Mouse (Mus musculus): ENCODE measurements around the gene Slc1a2. TPM values are rescaled to one million over a fixed set of nuclear protein-coding genes. Genes with fewer than 3 reads are reported as not detected.

Gene Slc1a2
- total RNA-seq, 2 experiments from 2014 or later, result not detected

DNA sequence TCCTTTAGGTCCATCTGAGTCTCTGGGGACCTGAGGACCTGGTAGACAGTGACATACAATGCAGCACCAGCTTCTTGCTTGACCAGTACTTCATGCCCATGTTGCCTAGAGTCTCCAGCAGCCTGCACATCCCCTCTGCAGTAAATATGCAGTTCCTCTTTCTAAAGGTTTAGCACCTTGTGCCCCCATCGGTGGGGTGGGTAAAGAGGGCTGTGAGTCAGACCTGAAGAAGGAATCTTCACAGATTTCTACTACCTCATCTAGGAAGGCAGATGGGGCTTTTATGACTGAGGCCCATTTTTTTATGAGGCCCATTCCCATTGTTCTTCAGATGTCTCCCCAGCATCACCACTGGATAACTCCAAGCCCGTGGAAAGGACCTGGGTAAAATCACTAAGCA is 91.5 kb downstream of the Slc1a2 start:
- ATAC-seq (replicated peaks; ENCODE audit: low FRiP score, poor library complexity, severe bottlenecking), result no peak

DNA sequence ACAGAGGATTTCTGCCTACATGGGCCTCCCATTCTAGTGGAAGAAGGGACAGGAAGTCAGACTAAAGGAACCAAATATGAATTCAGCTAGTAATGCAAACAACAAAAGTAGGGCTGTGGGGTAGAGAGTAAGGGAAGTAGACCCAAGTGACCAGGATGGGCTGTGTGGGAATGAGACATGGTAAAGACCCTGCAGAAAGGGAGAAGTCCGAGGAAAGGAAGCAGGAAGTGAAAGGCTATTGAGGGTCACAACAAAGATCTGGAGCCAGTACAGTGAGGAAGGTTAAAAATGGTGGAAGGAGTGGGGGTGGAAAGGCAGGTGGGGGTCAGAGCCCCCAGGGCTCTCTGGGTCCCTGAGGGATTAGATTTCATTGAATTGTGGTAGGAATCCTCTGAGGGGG is 93.4 kb downstream of the Slc1a2 start:
- ATAC-seq (replicated peaks; ENCODE audit: low FRiP score, poor library complexity, severe bottlenecking), result no peak

DNA sequence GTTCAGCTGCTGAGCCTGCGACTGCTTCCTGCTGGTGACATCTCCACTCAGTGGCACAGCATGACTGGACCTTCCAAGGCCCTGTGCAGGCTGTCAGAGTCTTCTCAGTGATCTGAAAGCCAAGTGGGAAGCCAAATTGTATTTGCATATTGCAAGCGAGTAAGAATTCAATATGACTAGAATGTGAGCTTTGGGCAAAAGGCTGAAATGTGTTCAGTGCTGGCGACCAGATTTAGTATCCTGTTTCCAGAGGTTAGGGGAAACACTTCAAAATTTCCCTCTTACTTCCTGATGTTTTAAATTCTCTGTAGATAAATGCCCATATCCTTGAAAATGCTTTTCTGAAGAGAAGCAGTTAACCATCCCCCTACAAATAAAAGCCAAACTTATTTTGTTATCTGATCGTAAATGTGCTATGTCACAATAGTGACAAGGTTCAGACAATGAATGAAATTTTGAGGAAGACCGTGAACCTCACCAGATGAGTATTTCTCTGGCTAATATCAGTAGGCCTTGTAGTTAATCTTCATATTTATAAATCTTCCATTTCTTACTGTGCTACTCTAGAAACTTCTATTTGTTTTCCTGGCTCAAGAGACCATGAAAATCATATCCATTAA is 98.9 kb downstream of the Slc1a2 start:
- ATAC-seq (replicated peaks; ENCODE audit: low FRiP score, poor library complexity, severe bottlenecking), result no peak

DNA sequence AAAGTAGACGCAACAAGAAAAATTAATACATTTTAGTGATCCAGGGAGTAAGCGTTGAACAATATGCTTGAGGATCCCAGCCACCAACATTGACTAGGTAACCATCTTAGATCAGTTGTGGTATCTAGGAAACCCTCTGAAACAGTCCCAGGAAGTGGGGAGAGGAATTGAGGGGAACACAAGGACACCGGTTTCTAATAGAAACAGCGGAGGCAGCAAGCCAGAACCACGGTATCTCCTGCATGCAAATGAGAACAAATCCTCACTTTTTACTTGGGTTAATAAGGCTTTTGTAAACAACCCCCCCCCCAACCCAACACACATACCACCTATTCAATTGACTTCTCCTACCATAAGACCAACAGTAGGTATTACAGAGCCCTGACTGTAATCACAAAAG is 101.0 kb downstream of the Slc1a2 start:
- ATAC-seq (replicated peaks; ENCODE audit: low FRiP score, poor library complexity, severe bottlenecking), result no peak

DNA sequence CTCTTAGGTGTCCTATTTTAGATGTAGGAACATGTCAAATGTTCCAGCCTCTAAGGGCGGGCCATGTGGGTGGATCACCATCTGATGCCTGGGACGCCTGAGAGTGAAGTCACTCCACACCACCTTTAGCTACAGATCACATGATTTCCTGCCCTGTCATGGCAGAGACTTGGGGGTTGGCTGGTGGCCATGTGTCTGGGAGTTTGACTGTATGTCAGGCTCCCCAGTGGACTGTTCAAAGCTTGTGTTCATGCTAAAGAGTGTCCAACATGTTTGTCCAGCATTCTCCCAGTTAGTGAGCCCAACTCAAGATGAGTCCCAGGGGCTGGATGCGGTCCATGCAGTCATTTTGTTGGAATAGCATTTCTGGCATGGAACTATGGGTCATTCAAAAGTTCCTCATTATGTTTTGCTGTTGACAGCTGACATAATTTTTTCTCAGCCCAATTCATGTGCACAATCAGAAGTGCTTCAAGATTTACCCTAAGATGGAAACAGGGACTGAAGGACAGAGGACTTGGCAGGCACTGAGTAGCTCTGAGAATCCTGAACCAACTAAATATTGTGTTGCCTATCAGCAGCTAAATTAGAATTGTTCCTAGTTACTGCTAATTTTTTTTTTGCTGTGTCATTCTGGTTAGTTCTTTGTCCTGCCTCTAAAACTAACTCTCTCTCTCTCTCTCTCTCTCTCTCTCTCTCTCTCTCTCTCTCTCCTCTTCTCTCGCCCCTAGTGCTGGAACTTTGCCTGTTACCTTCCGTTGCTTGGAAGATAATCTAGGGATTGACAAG is 102.0 kb downstream of the Slc1a2 start:
- ATAC-seq (replicated peaks; ENCODE audit: low FRiP score, poor library complexity, severe bottlenecking), result no peak

DNA sequence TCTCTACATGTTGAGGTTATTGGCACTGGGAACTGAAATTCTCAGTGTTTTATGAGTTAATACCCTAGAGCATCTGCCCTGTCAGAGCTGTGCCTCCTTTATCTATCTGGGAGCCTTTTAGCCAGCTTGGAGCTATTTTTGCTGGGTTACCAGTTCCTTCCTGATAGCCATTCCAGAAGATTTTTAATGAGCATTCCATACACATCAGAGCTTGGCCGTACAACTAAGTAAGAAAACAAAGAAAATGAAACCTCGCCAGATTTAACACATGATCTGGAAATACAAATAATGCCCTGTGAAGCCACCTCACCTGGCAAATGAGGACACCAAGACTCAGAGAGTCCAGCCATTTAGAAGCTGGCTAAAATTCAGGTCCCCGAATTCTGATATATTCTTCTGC is 104.7 kb downstream of the Slc1a2 start:
- no peak for ATAC-seq (replicated peaks; ENCODE audit: low FRiP score, poor library complexity, severe bottlenecking)

DNA sequence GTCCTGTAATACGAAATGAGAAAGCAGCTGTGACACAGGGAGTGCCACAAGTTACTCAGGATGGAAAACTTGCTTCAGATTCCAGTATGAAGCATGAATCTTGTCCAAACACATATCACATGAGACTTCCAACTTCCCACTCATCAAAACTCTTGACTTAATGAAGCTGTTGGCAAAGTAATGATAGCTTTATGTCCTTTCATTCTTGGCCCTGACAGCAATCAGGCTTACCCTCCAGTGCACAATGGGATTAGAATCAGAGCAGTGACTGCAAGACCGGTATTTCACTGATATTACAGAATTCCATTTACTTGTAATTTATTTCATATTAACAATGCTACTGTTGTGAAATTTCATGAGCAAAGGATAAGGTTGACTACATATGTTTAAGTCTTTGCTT is 105.5 kb downstream of the Slc1a2 start:
- no peak for ATAC-seq (replicated peaks; ENCODE audit: low FRiP score, poor library complexity, severe bottlenecking)

DNA sequence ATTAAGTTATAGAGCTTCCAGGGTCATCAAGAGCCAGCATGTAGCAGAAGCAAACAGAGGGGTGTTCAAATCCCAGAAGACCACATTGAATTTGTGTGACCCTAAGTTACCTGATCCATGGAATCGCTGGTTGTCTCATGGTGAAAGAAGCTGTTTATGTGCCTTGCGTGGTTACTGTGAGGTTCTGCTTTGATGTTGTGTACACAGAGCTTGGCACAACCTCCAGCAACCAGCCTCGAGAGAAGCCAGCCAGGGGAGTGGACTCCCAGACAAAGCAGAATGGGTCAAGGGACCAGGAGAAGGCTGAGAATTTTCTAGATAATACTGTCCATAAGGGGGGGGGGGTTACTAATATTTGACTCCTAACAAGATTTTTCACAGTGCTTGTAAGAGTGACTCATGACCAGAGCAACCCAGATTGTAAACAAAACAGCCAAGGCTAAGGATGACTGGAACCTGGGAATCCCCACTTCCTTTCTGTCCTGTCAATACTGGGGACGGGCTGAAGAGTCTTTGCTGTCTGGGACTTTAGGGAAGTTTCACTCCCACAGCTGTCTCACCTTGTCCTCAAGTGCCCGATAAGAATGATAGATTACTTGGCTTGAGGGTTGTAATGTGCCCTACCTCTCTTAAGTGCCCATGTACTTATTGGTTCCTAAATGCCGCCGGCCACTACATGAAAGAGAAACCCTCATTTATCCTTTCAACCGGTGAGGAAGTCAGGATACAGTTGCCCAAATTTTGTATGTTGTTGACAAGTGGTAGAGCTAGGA is 106.3 kb downstream of the Slc1a2 start:
- ATAC-seq (replicated peaks; ENCODE audit: low FRiP score, poor library complexity, severe bottlenecking), result no peak

DNA sequence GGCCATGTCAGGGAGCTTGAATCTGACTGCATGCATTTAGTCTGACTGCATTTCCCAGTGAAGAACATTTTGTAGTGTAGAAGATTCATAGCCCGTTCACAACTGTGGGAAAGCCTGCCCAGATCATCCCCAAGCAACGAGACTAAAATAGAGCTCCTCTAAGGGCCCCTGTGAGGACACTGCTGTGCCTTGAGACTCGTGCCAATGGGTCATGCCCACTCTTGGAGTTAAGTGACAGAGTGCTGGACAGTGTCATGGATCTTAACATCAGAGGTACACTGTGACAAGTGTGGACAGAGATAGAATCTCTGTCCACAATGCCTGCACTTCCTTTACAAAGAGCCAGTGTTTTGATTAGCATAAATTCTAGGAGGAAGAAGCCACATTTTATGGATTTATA is 109.8 kb downstream of the Slc1a2 start:
- no peak for ATAC-seq (replicated peaks; ENCODE audit: low FRiP score, poor library complexity, severe bottlenecking)

DNA sequence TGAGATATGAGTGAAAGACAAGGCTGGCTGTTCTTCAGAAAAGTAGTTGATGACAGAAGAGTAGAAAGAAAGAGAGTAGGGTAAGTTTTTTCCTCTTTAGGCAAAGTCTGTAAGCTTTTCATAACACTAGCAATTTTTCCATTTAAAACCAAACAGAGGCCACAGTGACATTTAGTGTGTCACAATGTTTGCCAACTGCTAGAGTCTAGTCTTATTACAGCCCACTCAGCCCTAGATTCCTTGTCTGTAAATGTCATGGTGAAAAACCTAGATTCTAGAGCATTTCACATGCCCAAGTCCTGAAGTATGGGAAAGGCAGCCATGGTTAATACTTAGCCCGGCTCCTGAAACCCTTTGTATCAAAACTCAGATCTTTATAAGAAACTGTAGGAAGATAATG is 112.8 kb downstream of the Slc1a2 start:
- no peak for ATAC-seq (replicated peaks; ENCODE audit: low FRiP score, poor library complexity, severe bottlenecking)

DNA sequence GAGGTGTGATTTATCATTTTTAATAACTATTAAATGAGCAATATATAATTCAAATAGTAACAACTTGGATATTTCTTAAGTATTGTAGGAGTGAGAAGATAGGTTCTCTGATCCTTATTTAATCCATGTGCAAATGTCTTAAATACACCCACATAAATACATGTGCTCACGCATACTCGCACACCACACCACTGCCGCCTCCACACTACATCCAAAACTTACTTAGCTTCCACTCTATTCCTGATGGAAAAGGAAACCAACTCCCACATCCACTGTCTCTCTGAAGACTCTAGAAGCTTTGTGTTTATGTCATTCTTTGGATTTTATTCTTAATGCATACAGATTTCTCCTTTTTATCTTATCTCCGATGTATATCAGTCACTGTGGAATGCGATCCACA is 113.8 kb downstream of the Slc1a2 start:
- no peak for ATAC-seq (replicated peaks; ENCODE audit: low FRiP score, poor library complexity, severe bottlenecking)

DNA sequence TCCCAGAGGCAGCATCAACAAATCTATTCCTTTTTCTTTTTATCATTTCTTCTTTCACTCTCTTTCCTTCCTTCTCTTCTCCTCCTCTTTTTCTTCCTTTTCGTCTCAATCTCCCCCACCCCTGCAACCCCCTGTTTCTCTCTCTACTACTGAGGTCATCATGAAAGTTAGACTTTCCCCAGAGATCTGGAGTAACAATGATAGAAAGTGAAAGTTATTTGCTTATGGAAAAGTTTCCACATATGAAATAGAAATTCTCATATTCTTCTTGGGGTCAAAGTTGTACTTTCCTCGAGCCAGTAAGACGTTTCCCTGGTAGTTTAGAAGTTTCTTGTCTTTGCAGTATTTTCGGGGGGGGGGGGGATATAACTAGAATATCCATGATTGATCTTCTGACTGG is 116.2 kb downstream of the Slc1a2 start:
- ATAC-seq (replicated peaks; ENCODE audit: low FRiP score, poor library complexity, severe bottlenecking), result no peak

DNA sequence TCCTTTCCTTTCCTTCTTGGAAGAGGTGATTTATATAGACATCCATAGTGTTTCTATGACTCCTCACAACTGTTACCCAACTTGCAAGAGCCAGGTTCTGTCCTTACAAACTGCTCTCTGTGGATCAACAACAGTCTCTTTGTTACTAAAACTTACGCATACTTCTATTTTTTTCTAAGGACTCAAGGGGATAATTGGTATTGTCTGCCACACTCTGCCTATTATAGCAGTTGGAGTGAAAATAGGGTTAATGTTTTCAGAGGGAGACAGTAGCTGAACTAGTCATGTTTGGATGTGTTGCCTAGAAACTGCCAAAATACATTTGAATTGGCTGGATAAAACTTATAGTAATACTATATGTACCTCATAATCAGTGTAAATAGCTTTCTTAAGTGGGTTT is 117.1 kb downstream of the Slc1a2 start:
- no peak for ATAC-seq (replicated peaks; ENCODE audit: low FRiP score, poor library complexity, severe bottlenecking)

DNA sequence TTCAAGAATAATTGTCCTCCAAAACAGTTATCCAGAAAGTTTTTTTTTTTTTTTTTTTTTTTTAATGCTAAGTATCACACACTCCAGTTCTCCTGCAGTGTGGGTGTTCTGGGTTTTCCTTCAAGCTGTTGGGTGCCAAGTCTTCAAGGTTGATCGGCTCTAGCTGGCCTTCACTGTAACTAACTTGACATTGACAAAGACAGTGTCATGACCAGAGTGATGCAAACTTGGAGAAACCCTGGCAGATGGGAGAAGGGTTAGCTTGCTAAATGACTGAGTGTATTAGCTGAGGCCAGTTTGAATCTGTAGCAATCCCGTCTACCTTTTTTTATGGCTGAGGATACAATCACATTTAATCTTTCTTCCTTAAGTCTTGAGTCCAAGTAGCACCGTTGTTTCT is 119.7 kb downstream of the Slc1a2 start:
- ATAC-seq (replicated peaks; ENCODE audit: low FRiP score, poor library complexity, severe bottlenecking), result no peak

DNA sequence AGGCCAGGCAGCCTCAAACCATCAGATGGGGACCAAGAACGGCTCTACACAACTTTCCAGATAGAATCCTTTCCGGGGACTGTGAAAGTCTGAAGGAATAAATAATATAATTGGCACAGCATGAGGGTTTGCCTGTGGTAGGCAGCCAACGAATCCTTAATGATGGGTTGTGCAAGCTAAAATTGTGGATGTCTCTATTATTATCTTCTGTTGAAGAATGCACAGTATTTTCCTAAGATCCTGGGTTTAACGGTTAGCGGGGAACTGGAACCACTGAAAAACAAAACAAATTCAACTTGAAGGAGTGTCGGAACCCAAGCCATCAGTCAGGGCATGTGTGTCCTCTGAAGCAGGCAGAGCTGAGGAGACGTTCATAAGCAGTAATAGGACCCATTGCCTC is 124.3 kb downstream of the Slc1a2 start:
- ATAC-seq (replicated peaks; ENCODE audit: low FRiP score, poor library complexity, severe bottlenecking), result no peak

DNA sequence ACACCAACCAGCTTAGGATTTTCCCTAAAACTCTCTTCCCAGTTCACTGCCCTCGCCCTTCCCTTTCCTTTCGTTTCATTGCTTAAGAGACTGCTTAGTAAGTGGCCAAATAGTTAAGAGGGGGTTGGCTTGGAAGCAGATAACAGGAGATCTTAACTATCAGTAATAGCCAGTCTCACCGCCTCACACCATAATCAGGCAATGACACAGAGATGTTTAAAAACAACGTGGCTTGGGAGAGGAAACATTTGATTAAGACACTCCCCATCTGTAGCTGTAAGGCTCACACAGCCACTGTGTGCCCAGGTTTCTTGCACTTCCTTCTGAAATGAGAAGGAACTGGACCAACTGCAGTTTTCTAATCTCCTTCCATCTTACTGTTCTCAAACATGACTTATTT is 127.2 kb downstream of the Slc1a2 start:
- no peak for ATAC-seq (replicated peaks; ENCODE audit: low FRiP score, poor library complexity, severe bottlenecking)

DNA sequence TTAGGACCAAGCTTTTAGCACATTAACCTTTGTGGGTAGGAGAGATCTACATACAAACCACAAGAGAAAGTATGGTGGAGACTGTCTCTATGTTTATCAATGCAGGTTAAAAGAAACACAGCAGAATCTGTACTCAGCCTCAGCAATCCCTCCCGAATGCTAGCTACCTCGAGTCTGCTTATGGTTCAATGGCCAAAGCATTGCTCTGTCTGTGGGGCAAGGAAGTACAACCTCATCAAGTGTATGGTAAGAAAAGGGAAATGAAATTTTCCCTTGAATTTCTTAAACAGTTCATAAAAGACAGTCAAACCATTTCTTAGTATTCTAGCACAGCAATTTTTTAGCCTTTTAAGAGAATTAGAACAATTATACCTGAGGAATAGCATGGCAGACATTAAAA is 133.2 kb downstream of the Slc1a2 start:
- ATAC-seq (replicated peaks; ENCODE audit: low FRiP score, poor library complexity, severe bottlenecking), result no peak

DNA sequence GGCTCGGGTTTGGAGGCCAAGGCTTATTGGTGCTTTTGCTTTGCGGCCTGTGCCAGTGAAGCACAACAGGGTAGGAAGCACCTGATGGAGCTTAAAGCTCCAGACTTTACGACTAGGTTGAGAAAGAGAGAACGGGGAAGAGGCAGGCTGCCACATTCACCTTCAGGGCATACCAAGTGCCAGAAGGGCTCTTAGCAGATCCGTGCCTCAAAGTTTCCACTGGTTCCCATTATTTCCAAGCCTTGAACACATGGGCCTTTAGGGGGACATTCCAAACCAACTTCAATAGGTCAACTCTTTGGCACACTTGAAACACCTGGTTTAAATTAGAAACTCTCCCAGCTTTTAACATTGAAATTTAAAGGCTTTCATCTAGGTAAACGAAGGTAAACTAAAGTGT is 134.3 kb downstream of the Slc1a2 start:
- no peak for ATAC-seq (replicated peaks; ENCODE audit: low FRiP score, poor library complexity, severe bottlenecking)

DNA sequence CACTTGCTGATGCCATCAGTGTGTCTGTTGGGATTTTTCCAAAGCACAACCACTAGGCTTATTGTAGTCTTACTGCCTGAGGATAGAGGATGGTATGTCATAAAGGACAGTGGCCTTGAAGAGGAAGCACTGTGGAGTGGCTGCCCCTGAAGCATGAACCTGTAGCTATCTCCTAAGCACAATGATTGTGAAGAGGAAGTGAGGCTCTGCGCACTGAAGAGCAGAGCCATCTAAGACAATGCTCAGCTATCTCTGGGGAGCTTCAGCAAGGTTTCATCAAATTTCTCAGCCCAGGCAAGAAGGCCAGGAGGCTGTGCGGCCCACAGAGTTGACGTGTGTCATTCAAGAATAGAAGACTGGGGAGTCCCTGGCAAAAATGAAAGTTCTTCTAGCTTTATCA is 136.6 kb downstream of the Slc1a2 start:
- ATAC-seq (replicated peaks; ENCODE audit: low FRiP score, poor library complexity, severe bottlenecking), result no peak

DNA sequence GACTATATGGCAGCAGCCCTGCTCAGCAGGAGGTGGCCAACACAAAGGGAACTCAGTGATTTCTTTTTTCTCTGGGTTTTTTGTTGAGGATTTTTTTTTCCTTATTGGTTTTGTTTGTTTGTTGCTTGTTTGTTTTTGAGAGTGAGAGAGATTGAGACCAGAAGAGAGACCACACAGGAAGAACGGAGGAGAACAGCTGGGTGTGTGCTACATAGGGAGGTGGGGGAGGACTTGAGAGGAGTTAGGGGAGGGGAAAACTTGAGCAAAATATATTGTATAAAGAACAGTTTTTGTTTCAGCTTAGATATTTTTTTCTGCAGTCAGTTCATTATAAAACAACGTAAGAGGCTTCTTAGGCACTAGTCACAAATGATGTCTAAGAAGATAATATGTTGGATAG is 139.7 kb downstream of the Slc1a2 start:
- no peak for ATAC-seq (replicated peaks; ENCODE audit: low FRiP score, poor library complexity, severe bottlenecking)

DNA sequence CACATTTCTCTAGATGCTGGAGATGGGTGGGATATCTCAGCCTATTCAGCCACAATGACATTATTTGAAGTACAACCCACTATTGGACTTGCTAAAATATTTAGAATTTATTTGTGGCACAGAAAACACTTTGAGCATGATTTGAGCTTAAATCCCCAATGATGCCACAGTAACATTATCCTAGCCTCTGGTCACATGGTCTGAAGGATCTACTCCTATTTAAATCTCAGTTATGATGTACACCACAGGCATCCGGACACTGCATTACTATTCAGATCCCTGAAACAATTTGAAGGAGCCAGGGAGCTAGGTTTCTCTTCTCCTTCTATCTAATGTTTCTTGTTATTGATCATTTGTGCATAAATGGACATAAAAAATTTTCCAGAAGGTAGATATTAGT is 143.4 kb downstream of the Slc1a2 start:
- no peak for ATAC-seq (replicated peaks; ENCODE audit: low FRiP score, poor library complexity, severe bottlenecking)

All from erythroid progenitor cell, adult 5-6 weeks (primary cell).